Mouse (Mus musculus) testis, adult 2 months (tissue): ENCODE data around the gene Mcemp1. TPM values are rescaled to one million over a fixed set of nuclear protein-coding genes. Genes with fewer than 3 reads are reported as not detected.
A peak's percentile ranks its signal among the peaks of the same experiment; 100 is the strongest.

Experiments
- H3K27ac ChIP-seq: fragments of 200-500 bp; 2 replicates; pipeline ENCODE4 v1.5.1; 2012; ENCODE audit warnings: low read depth, low read length; ENCODE audit not compliant: control insufficient read depth, insufficient read depth
- H3K27me3 ChIP-seq: fragments of 200-500 bp; 2 replicates; pipeline ENCODE4 v1.6.1; 2012; ENCODE audit warnings: mild to moderate bottlenecking, low read length, moderate library complexity; ENCODE audit not compliant: control insufficient read depth, insufficient read depth
- H3K36me3 ChIP-seq: fragments of 200-500 bp; 2 replicates; pipeline ENCODE4 v1.6.1; 2012; ENCODE audit warnings: mild to moderate bottlenecking, low read length; ENCODE audit not compliant: control insufficient read depth, insufficient read depth
- H3K4me1 ChIP-seq: fragments of 200-500 bp; 2 replicates; pipeline ENCODE4 v1.6.1; 2012; ENCODE audit warnings: low read length; ENCODE audit not compliant: control insufficient read depth, insufficient read depth
- H3K4me3 ChIP-seq: fragments of 200-500 bp; 2 replicates; pipeline ENCODE4 v1.5.1; 2012; ENCODE audit warnings: low read depth, mild to moderate bottlenecking, low read length, moderate library complexity, mixed read lengths; ENCODE audit not compliant: control insufficient read depth
- CTCF ChIP-seq: fragments of 200-500 bp; IDR thresholded peaks from 2 replicates; pipeline ENCODE4 v1.5.1; 2012; ENCODE audit warnings: low read depth, mild to moderate bottlenecking, inconsistent platforms, low read length, moderate library complexity; ENCODE audit not compliant: control insufficient read depth, insufficient read depth, insufficient replicate concordance
- POLR2A ChIP-seq: fragments of 200-500 bp; IDR thresholded peaks from 2 replicates; pipeline ENCODE4 v1.6.1; 2012; ENCODE audit warnings: low read depth, mild to moderate bottlenecking, inconsistent platforms, low read length, moderate library complexity; ENCODE audit not compliant: control insufficient read depth
- polyA plus RNA-seq: library from polyadenylated mRNA; depleted of rRNA; stranded (reverse); fragments of >200 nt; gene quantifications from 2 replicates; pipeline ENCODE4 v1.2.3, GENCODE M21; 2012

Mcemp1 gene
- polyA plus RNA-seq, 1 experiment, result 0.44 TPM

GRCm38 (mm10) chr8:3631478-3631875, 34.1 kb upstream of the Mcemp1 start:
- Histone ChIP-seq H3K4me3 (peak overlapping the region; percentile 73), H3K27me3 (no peaks in the 10 kb centered on the region), H3K27ac (no peak overlapping the region), H3K36me3 (no peaks in the 10 kb centered on the region), H3K4me1 (peaks cover 4% of the 10 kb centered on the region; the same call in 1 of the 2 replicates)
- TF ChIP-seq CTCF, result no peak
- TF ChIP-seq POLR2A, result no peak

- Histone ChIP-seq H3K27ac (no peak overlapping the region), H3K27me3 (no peaks in the 10 kb centered on the region), H3K4me3 (no peak overlapping the region), H3K36me3 (no peaks in the 10 kb centered on the region), H3K4me1 (no peaks in the 10 kb centered on the region)
- TF ChIP-seq POLR2A (no peak), CTCF (no peak)
Measured at GRCm38 (mm10) chr8:3645804-3646203, 19.8 kb upstream of the Mcemp1 start.

GRCm38 (mm10) chr8:3646824-3647531, 18.6 kb upstream of the Mcemp1 start:
- Histone ChIP-seq H3K27me3 (no peaks in the 10 kb centered on the region), H3K36me3 (no peaks in the 10 kb centered on the region), H3K4me3 (no peak overlapping the region), H3K4me1 (no peaks in the 10 kb centered on the region), H3K27ac (no peak overlapping the region)
- TF ChIP-seq POLR2A, result no peak
- TF ChIP-seq CTCF, result no peak

- H3K27ac ChIP-seq, result no peak overlapping the region
- no peak overlapping the region for H3K4me3 ChIP-seq
- H3K36me3 ChIP-seq, result no peaks in the 10 kb centered on the region
- TF ChIP-seq CTCF, result no peak
- no peak for TF ChIP-seq POLR2A
- no peaks in the 10 kb centered on the region for H3K4me1 ChIP-seq
- no peaks in the 10 kb centered on the region for H3K27me3 ChIP-seq
Measured at GRCm38 (mm10) chr8:3647561-3647960, 18.0 kb upstream of the Mcemp1 start.

GRCm38 (mm10) chr8:3648268-3648667, 17.3 kb upstream of the Mcemp1 start:
- Histone ChIP-seq H3K4me3 (no peak overlapping the region), H3K36me3 (no peaks in the 10 kb centered on the region), H3K27ac (no peak overlapping the region), H3K4me1 (no peaks in the 10 kb centered on the region), H3K27me3 (no peaks in the 10 kb centered on the region)
- TF ChIP-seq CTCF (no peak), POLR2A (no peak)

- Histone ChIP-seq H3K4me3 (no peak overlapping the region), H3K4me1 (no peaks in the 10 kb centered on the region), H3K36me3 (no peaks in the 10 kb centered on the region), H3K27me3 (no peaks in the 10 kb centered on the region), H3K27ac (no peak overlapping the region)
- no peak for TF ChIP-seq CTCF
- TF ChIP-seq POLR2A, result no peak
Measured at GRCm38 (mm10) chr8:3648990-3649389, 16.6 kb upstream of the Mcemp1 start.

- no peaks in the 10 kb centered on the region for H3K27me3 ChIP-seq
- no peak overlapping the region for H3K4me3 ChIP-seq
- H3K36me3 ChIP-seq, result no peaks in the 10 kb centered on the region
- TF ChIP-seq POLR2A, result no peak
- no peak for TF ChIP-seq CTCF
- H3K4me1 ChIP-seq, result peaks cover 10% of the 10 kb centered on the region
- no peak overlapping the region for H3K27ac ChIP-seq
Measured at GRCm38 (mm10) chr8:3652845-3653244, 12.7 kb upstream of the Mcemp1 start.

GRCm38 (mm10) chr8:3654726-3655508, 10.6 kb upstream of the Mcemp1 start:
- no peaks in the 10 kb centered on the region for H3K36me3 ChIP-seq
- peaks cover 10% of the 10 kb centered on the region for H3K4me1 ChIP-seq
- H3K27ac ChIP-seq, result no peak overlapping the region
- H3K4me3 ChIP-seq, result no peak overlapping the region
- no peaks in the 10 kb centered on the region for H3K27me3 ChIP-seq
- TF ChIP-seq CTCF, result no peak
- TF ChIP-seq POLR2A, result no peak
